Mouse (Mus musculus): Measurements from ENCODE around the gene Glipr1. TPM values are rescaled to one million over a fixed set of nuclear protein-coding genes. Genes with fewer than 3 reads are reported as not detected.

The Glipr1 gene
- polyA plus RNA-seq, 1 experiment from 2014 or later: 13.4 TPM

Other genes with a start within 250 kb of the Glipr1 start
- gene Krr1, start 30.0 kb downstream of the Glipr1 start, polyA plus RNA-seq (2015; fragmentation: Nextera tagmentation; extraction: Ambion mirVana): 39.4 and 39.7 TPM in 2 replicates
- gene Glipr1l1, start 57.6 kb upstream of the Glipr1 start, polyA plus RNA-seq (2015; fragmentation: Nextera tagmentation; extraction: Ambion mirVana): not detected in 2 replicates
- gene Glipr1l2, start 80.7 kb upstream of the Glipr1 start, polyA plus RNA-seq (2015; fragmentation: Nextera tagmentation; extraction: Ambion mirVana): not detected in 2 replicates
- gene Glipr1l3, start 157.7 kb upstream of the Glipr1 start, polyA plus RNA-seq (2015; fragmentation: Nextera tagmentation; extraction: Ambion mirVana): not detected in 2 replicates
- 0.24 and 0.27 TPM in 2 replicates for gene Caps2, start 161.0 kb upstream of the Glipr1 start, polyA plus RNA-seq (2015; fragmentation: Nextera tagmentation; extraction: Ambion mirVana)